Mouse (Mus musculus): ENCODE results near the gene Ptpn3.
"Not testable (repeated sequence)": the region's sequence is repeated elsewhere in the genome, so short reads cannot be mapped to it uniquely, and the experiment has no call there.

DNA sequence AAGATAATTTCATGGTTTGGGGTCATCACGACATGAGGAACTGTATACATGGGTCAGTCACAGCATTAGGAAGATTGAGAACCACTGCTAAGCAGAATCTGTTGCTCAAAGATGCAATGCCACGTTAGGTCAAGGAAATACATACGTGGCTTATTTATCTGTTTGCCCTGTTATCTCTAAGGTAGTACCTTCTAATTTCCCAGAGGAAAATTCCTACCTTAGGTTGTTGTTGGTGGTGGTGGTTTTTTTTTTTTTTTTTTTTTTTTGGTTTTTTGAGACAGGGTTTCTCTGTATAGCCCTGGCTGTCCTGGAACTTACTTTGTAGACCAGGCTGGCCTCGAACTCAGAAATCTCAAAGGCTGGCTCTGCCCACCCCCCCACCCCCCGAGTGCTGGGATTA, 31.1 kb downstream of the Ptpn3 start:
- TF ChIP-seq CTCF (IDR thresholded peaks at IDR 0.05; ENCODE audit: borderline replicate concordance, extremely low read depth, insufficient read depth, insufficient read length); POLR2A (IDR thresholded peaks at IDR 0.05; ENCODE audit: borderline replicate concordance, extremely low read depth, insufficient read depth, insufficient read length, poor library complexity, severe bottlenecking): not testable (repeated sequence)
